Mouse (Mus musculus): ENCODE results near the gene St3gal2.
A peak's percentile ranks its signal among the peaks of the same experiment; 100 is the strongest.

DNA sequence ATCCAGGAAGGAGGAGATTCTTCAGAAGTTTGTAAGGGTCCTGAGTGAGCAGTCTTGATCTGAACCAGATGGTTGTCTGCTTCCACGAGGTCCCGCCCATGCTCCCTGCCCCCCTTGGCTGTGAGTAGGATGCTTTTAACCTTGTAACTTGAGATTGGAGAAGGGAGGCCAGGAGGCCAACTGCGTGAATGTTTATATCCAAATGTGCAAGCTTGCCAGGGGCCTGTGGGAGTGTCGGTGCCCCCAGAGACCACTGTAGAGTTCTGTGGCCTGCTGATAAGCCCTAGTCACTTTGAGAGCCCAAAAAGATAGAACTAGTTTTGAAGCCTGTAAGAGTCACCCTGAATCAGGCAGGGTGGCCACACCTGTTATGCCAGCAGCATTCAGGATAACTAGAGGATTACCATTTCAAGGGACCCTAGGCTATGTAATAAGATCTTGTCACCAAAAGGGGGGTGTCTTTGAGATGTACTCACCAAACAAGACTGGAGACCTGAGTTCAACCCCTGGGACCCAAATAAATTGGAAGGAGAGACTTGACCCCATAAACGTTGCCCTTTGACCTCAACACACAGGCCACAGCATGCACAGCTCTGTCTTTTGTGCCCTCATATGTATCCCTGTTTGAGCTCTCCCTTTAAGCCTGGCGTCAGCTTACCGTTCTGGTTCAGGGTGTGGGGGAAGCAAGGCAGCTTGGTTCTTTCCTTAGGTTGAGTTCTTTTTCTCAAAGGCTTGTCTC is 1.9 kb downstream of the St3gal2 start:
- peak; percentile 74 for TF ChIP-seq TAL1 (IDR thresholded peaks at IDR 0.05; ENCODE audit: low read length)
- peak; percentile 70 for TF ChIP-seq GATA1 (IDR thresholded peaks at IDR 0.05; ENCODE audit: low read length)
